Mouse (Mus musculus) spleen, adult 2 months (tissue): ENCODE measurements at regions not wholly inside any gene's neighbourhood (a gene's known extent, or its start where the extent isn't known, plus 50 kb on each side); places are given as distances from the start of the nearest gene placed in this dataset.

ENCODE experiments used
- CTCF ChIP-seq: fragments of 200-500 bp; IDR thresholded peaks from 2 replicates; pipeline ENCODE4 v1.5.1; 2011; ENCODE audit warnings: mild to moderate bottlenecking, inconsistent platforms; ENCODE audit not compliant: insufficient read depth, insufficient read length, insufficient replicate concordance; ENCODE audit errors: extremely low read depth
- POLR2A ChIP-seq: fragments of 200-500 bp; IDR thresholded peaks from 2 replicates; pipeline ENCODE4 v1.6.1; 2011; ENCODE audit warnings: low read depth, low read length, inconsistent platforms

GRCm38 (mm10) chr2:50951027-50951426, 197.9 kb downstream of the Rnd3 start:
- TF ChIP-seq CTCF (no peak), POLR2A (no peak)
